Mouse (Mus musculus) forebrain, embryonic 14.5 days (tissue): ENCODE measurements around the gene Lcat. TPM values are rescaled to one million over a fixed set of nuclear protein-coding genes. Genes with fewer than 3 reads are reported as not detected.
A peak's percentile ranks its signal among the peaks of the same experiment; 100 is the strongest.
"Not testable (repeated sequence)": the region's sequence is repeated elsewhere in the genome, so short reads cannot be mapped to it uniquely, and the experiment has no call there.

Source experiments
- ATAC-seq: fragments of 200-750 bp; cut with Nextera tagmentation; 2 replicates; pipeline ENCODE4 v1.8.0; 2017; ENCODE audit warnings: mild to moderate bottlenecking, moderate library complexity
- DNase-seq: peaks from one replicate; pipeline ENCODE4 v3.0.0-alpha.2; 2015; ENCODE audit warnings: low spot score
- H3K27ac ChIP-seq: fragments of 300-500 bp; sonication (generic); 2 replicates; pipeline ENCODE4 v1.5.1; 2014; ENCODE audit warnings: low read depth, mild to moderate bottlenecking, control low read depth, low read length, moderate library complexity
- H3K27me3 ChIP-seq: fragments of 300-500 bp; sonication (generic); replicated peaks from 2 replicates; pipeline ENCODE4 v1.6.1; 2014; ENCODE audit warnings: low read length, control low read depth, mixed read lengths; ENCODE audit not compliant: control insufficient read depth, insufficient read depth
- H3K36me3 ChIP-seq: fragments of 300-500 bp; sonication (generic); 2 replicates; pipeline ENCODE4 v1.6.1; 2014; ENCODE audit warnings: low read length, control low read depth; ENCODE audit not compliant: control insufficient read depth, insufficient read depth
- H3K4me1 ChIP-seq: fragments of 300-500 bp; sonication (generic); 2 replicates; pipeline ENCODE4 v1.6.1; 2014; ENCODE audit warnings: antibody characterized with exemption, low read length, control low read depth; ENCODE audit not compliant: control insufficient read depth, insufficient read depth
- H3K4me2 ChIP-seq: fragments of 300-500 bp; sonication (generic); 2 replicates; pipeline ENCODE4 v1.6.1; 2014; ENCODE audit warnings: mild to moderate bottlenecking, control low read depth, low read length
- H3K4me3 ChIP-seq: fragments of 300-500 bp; sonication (generic); 2 replicates; pipeline ENCODE4 v1.5.1; 2014; ENCODE audit warnings: low read depth, low read length, control low read depth
- H3K9ac ChIP-seq: fragments of 300-500 bp; sonication (generic); 2 replicates; pipeline ENCODE4 v1.6.1; 2014; ENCODE audit warnings: mild to moderate bottlenecking, low read length, control low read depth, moderate library complexity
- H3K9me3 ChIP-seq: fragments of 300-500 bp; sonication (generic); replicated peaks from 2 replicates; pipeline ENCODE4 v1.6.1; 2016; ENCODE audit warnings: low read length, control low read depth, mixed read lengths; ENCODE audit not compliant: control insufficient read depth
- WGBS: fragments of 180-500 bp; shearing (Covaris S2); extraction: QIAGEN DNeasy Blood & Tissue Kit; methylation state at CpG from one replicate; pipeline ENCODE4 v1.1.7; 2014; 5-methylcytosine and 5-hydroxymethylcytosine counted together
- polyA plus RNA-seq: library from polyadenylated mRNA; unstranded; fragments of >200 nt; fragmentation: Nextera tagmentation; extraction: Ambion mirVana; gene quantifications from 2 replicates; pipeline ENCODE4 v1.2.1, GENCODE M21; 2014

The Lcat gene
- 0.17 and 0.48 TPM in 2 replicates for polyA plus RNA-seq

GRCm38 (mm10) chr8:105943321-105943739 is at the start of gene Lcat:
Gene Lcat, minus strand, starts transcription at chr8:105943382.
- 45% methylated on average over 8 of the region's 8 CpGs for WGBS
- no peak for ATAC-seq
- H3K9ac ChIP-seq, result no peak within 1 kb of the TSS
- H3K4me1 ChIP-seq, result no peaks in the 10 kb centered on the region
- H3K27ac ChIP-seq, result no peak within 1 kb of the TSS
- H3K4me2 ChIP-seq, result no peak within 1 kb of the TSS
- no peaks in the 10 kb centered on the region; the same call in 1 of the 2 replicates for H3K36me3 ChIP-seq
- no peak within 1 kb of the TSS for H3K4me3 ChIP-seq
- no peak for DNase-seq
- no peaks in the 10 kb centered on the region for H3K9me3 ChIP-seq
- H3K27me3 ChIP-seq, result no peaks in the 10 kb centered on the region

GRCm38 (mm10) chr8:105992499-105992898 is 49.3 kb upstream of the Lcat start:
- H3K4me3 ChIP-seq, result no peak overlapping the region
- no peak overlapping the region for H3K4me2 ChIP-seq
- DNase-seq, result no peak
- H3K9ac ChIP-seq, result no peak overlapping the region
- no peaks in the 10 kb centered on the region for H3K36me3 ChIP-seq
- ATAC-seq, result no peak
- no peaks in the 10 kb centered on the region for H3K27me3 ChIP-seq
- 82% methylated on average over 5 of the region's 5 CpGs for WGBS
- no peaks in the 10 kb centered on the region for H3K4me1 ChIP-seq
- no peak overlapping the region for H3K27ac ChIP-seq
- no peaks in the 10 kb centered on the region for H3K9me3 ChIP-seq

- DNase-seq, result no peak
- ATAC-seq, result no peak
- no peak overlapping the region for H3K4me3 ChIP-seq
- no peaks in the 10 kb centered on the region for H3K9me3 ChIP-seq
- H3K27me3 ChIP-seq, result no peaks in the 10 kb centered on the region
- 89% methylated on average over 2 of the region's 2 CpGs for WGBS
- H3K9ac ChIP-seq, result no peak overlapping the region
- H3K4me2 ChIP-seq, result no peak overlapping the region
- H3K36me3 ChIP-seq, result no peaks in the 10 kb centered on the region
- H3K27ac ChIP-seq, result no peak overlapping the region
- no peaks in the 10 kb centered on the region for H3K4me1 ChIP-seq
These were observed 48.4 kb upstream of the Lcat start for GRCm38 (mm10) chr8:105991546-105991945.

- no peaks in the 10 kb centered on the region for H3K27me3 ChIP-seq
- H3K27ac ChIP-seq, result no peak within 1 kb of the TSS
- peak within 1 kb of the TSS; percentile 16; the same call in 1 of the 2 replicates for H3K4me2 ChIP-seq
- H3K4me1 ChIP-seq, result no peaks in the 10 kb centered on the region
- ATAC-seq (peak; percentile 77), DNase-seq (peak; percentile 86)
- no peak within 1 kb of the TSS for H3K4me3 ChIP-seq
- peak within 1 kb of the TSS; percentile 29; the same call in 1 of the 2 replicates for H3K9ac ChIP-seq
- 14% methylated on average over 15 of the region's 15 CpGs for WGBS
- H3K9me3 ChIP-seq, result no peaks in the 10 kb centered on the region
- no peaks in the 10 kb centered on the region for H3K36me3 ChIP-seq
These were observed 47.7 kb upstream of the Lcat start, which contains the start of gene Dus2 for GRCm38 (mm10) chr8:105990856-105991387. Gene Dus2, plus strand, starts transcription at chr8:105991337.

DNA sequence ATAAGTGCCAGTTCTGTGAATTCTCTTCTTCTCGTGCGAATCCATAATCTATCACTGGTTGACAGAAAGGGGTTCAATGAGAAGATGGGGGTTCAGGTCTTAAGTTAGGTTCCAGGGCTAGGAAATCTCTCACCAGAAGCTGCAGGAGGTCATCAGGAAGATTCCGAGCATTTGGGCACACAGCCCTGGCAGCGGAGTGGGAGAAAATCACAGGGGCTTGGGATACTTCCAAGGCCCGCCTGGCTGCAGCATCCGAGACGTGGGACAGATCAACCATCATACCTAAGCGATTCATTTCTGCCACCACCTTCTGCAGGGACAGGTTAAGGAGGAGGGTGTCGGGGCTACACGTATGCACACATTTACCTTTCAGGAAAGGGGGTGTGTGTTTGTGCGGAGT is 45.4 kb upstream of the Lcat start:
- no peaks in the 10 kb centered on the region for H3K36me3 ChIP-seq
- H3K9me3 ChIP-seq, result no peaks in the 10 kb centered on the region
- no peak overlapping the region for H3K27ac ChIP-seq
- no peak overlapping the region for H3K4me2 ChIP-seq
- DNase-seq (no peak), ATAC-seq (no peak)
- no peaks in the 10 kb centered on the region for H3K27me3 ChIP-seq
- no peaks in the 10 kb centered on the region for H3K4me1 ChIP-seq
- H3K9ac ChIP-seq, result no peak overlapping the region
- WGBS, result 84% methylated on average over 11 of the region's 11 CpGs
- H3K4me3 ChIP-seq, result no peak overlapping the region

GRCm38 (mm10) chr8:105983406-105983805 is 40.2 kb upstream of the Lcat start:
- 88% methylated on average over 11 of the region's 11 CpGs for WGBS
- DNase-seq, H3K27me3 ChIP-seq: not testable (repeated sequence)

GRCm38 (mm10) chr8:105981146-105981545 is 38.0 kb upstream of the Lcat start:
- H3K4me1 ChIP-seq, result no peaks in the 10 kb centered on the region
- WGBS, result 88% methylated on average over 1 of the region's 1 CpGs
- H3K9ac ChIP-seq, result no peak overlapping the region
- no peaks in the 10 kb centered on the region for H3K9me3 ChIP-seq
- ATAC-seq (no peak), DNase-seq (no peak)
- H3K36me3 ChIP-seq, result no peaks in the 10 kb centered on the region
- H3K27ac ChIP-seq, result no peak overlapping the region
- no peaks in the 10 kb centered on the region for H3K27me3 ChIP-seq
- no peak overlapping the region for H3K4me3 ChIP-seq
- no peak overlapping the region for H3K4me2 ChIP-seq

More at GRCm38 (mm10) chr8:105983406-105983805, 40.2 kb upstream of the Lcat start:
- not testable (repeated sequence) for H3K36me3 ChIP-seq, H3K9me3 ChIP-seq, H3K4me1 ChIP-seq, H3K9ac ChIP-seq, ATAC-seq, H3K27ac ChIP-seq, H3K4me3 ChIP-seq, H3K4me2 ChIP-seq

GRCm38 (mm10) chr8:105979325-105979724 is 36.1 kb upstream of the Lcat start, which contains the start of gene Dpep3:
Gene Dpep3, minus strand, starts transcription at chr8:105979429.
- WGBS, result 89% methylated on average over 15 of the region's 15 CpGs
- H3K27me3 ChIP-seq, result no peaks in the 10 kb centered on the region
- no peaks in the 10 kb centered on the region for H3K4me1 ChIP-seq
- H3K9ac ChIP-seq, result no peak within 1 kb of the TSS
- no peak for DNase-seq
- H3K36me3 ChIP-seq, result no peaks in the 10 kb centered on the region
- no peak within 1 kb of the TSS for H3K27ac ChIP-seq
- no peak within 1 kb of the TSS for H3K4me3 ChIP-seq
- no peak within 1 kb of the TSS for H3K4me2 ChIP-seq
- no peaks in the 10 kb centered on the region for H3K9me3 ChIP-seq
- ATAC-seq, result no peak

DNA sequence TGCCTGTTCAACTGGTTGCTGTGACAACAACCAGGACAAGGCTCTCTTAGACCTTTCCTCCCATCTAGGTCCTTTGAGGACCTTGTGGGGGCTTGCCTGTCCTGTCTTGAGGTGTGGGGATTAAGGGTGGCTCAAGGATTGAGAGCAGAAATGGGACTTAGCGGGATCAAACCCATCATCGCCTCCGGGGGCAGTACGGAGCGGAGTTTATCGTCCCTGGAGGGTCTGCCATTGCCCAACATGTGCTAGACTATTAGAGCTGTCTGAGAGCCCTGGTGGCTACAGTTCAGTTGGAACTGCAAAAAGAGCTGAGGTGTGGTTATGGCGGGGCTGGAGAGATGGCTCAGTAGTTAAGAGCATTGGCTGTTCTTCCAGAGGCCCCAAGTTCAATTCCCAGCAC is 32.2 kb upstream of the Lcat start:
- no peak overlapping the region for H3K9ac ChIP-seq
- 58% methylated on average over 7 of the region's 7 CpGs for whole genome bisulfite sequencing
- H3K4me3 ChIP-seq, result no peak overlapping the region
- H3K9me3 ChIP-seq, result no peaks in the 10 kb centered on the region
- no peaks in the 10 kb centered on the region for H3K27me3 ChIP-seq
- no peaks in the 10 kb centered on the region for H3K4me1 ChIP-seq
- H3K27ac ChIP-seq, result no peak overlapping the region
- no peaks in the 10 kb centered on the region for H3K36me3 ChIP-seq
- no peak overlapping the region for H3K4me2 ChIP-seq
- ATAC-seq (no peak), DNase-seq (no peak)
